Mouse (Mus musculus): ENCODE measurements around the gene Gm20388. TPM values are rescaled to one million over a fixed set of nuclear protein-coding genes. Genes with fewer than 3 reads are reported as not detected.

Gm20388 gene
- total RNA-seq, 2 experiments from 2014 or later: 11.4 to 18.1 TPM

- ATAC-seq (replicated peaks; ENCODE audit: low FRiP score, low TSS enrichment, poor library complexity, severe bottlenecking): no peak
Observed at GRCm38 (mm10) chr8:121083093-121083935, 1172.7 kb downstream of the Gm20388 start.

- no peak for ATAC-seq (replicated peaks; ENCODE audit: low FRiP score, low TSS enrichment, poor library complexity, severe bottlenecking)
Observed at GRCm38 (mm10) chr8:121083936-121084209, 1173.2 kb downstream of the Gm20388 start.

- no peak for ATAC-seq (replicated peaks; ENCODE audit: low FRiP score, low TSS enrichment, poor library complexity, severe bottlenecking)
Observed at GRCm38 (mm10) chr8:121084210-121084951, 1173.7 kb downstream of the Gm20388 start, which contains the start of gene Foxf1. Gene Foxf1 (plus strand): TSS chr8:121084386.

GRCm38 (mm10) chr8:121085011-121085410 lies 1174.4 kb downstream of the Gm20388 start:
- ATAC-seq (replicated peaks; ENCODE audit: low FRiP score, low TSS enrichment, poor library complexity, severe bottlenecking): no peak

GRCm38 (mm10) chr8:121085561-121085960 lies 1174.9 kb downstream of the Gm20388 start:
- ATAC-seq (replicated peaks; ENCODE audit: low FRiP score, low TSS enrichment, poor library complexity, severe bottlenecking): no peak

GRCm38 (mm10) chr8:121086004-121086900 lies 1175.6 kb downstream of the Gm20388 start:
- ATAC-seq (replicated peaks; ENCODE audit: low FRiP score, low TSS enrichment, poor library complexity, severe bottlenecking): no peak

- no peak for ATAC-seq (replicated peaks; ENCODE audit: low FRiP score, low TSS enrichment, poor library complexity, severe bottlenecking)
Observed at GRCm38 (mm10) chr8:121088281-121088680, 1177.6 kb downstream of the Gm20388 start.

- ATAC-seq (replicated peaks; ENCODE audit: low FRiP score, low TSS enrichment, poor library complexity, severe bottlenecking): no peak
Observed at GRCm38 (mm10) chr8:121088871-121089630, 1178.4 kb downstream of the Gm20388 start.

GRCm38 (mm10) chr8:121089631-121090380 lies 1179.2 kb downstream of the Gm20388 start:
- ATAC-seq (replicated peaks; ENCODE audit: low FRiP score, low TSS enrichment, poor library complexity, severe bottlenecking): no peak

- no peak for ATAC-seq (replicated peaks; ENCODE audit: low FRiP score, low TSS enrichment, poor library complexity, severe bottlenecking)
Observed at GRCm38 (mm10) chr8:121090716-121091115, 1180.1 kb downstream of the Gm20388 start.

GRCm38 (mm10) chr8:121092141-121092540 lies 1181.5 kb downstream of the Gm20388 start:
- no peak for ATAC-seq (replicated peaks; ENCODE audit: low FRiP score, low TSS enrichment, poor library complexity, severe bottlenecking)

- peak; percentile 79 for ATAC-seq (replicated peaks; ENCODE audit: low FRiP score, low TSS enrichment, poor library complexity, severe bottlenecking)
Observed at GRCm38 (mm10) chr8:121092627-121093026, 1182.0 kb downstream of the Gm20388 start.

GRCm38 (mm10) chr8:121093496-121093895 lies 1182.9 kb downstream of the Gm20388 start:
- no peak for ATAC-seq (replicated peaks; ENCODE audit: low FRiP score, low TSS enrichment, poor library complexity, severe bottlenecking)

- ATAC-seq (replicated peaks; ENCODE audit: low FRiP score, low TSS enrichment, poor library complexity, severe bottlenecking): peak; percentile 61
Observed at GRCm38 (mm10) chr8:121104049-121104818, 1193.6 kb downstream of the Gm20388 start.

GRCm38 (mm10) chr8:121107668-121108656 lies 1197.3 kb downstream of the Gm20388 start, which contains the start of gene Mthfsd:
Gene Mthfsd (minus strand): TSS chr8:121108392.
- ATAC-seq (replicated peaks; ENCODE audit: low FRiP score, low TSS enrichment, poor library complexity, severe bottlenecking): peak; percentile 90

GRCm38 (mm10) chr8:121108657-121109056 lies 1198.0 kb downstream of the Gm20388 start:
- ATAC-seq (replicated peaks; ENCODE audit: low FRiP score, low TSS enrichment, poor library complexity, severe bottlenecking): no peak

Measured in megakaryocyte-erythroid progenitor cell, adult 5-6 weeks (primary cell).